Mouse (Mus musculus): Measurements from ENCODE around the gene Trpv3. TPM values are rescaled to one million over a fixed set of nuclear protein-coding genes. Genes with fewer than 3 reads are reported as not detected.

Trpv3 gene
- 0.12 and 0.38 TPM in 2 replicates for polyA plus RNA-seq (2012; rRNA removed; ENCODE audit: low replicate concordance)

GRCm38 (mm10) chr11:73267267-73267666, at the start of gene Trpv3:
Gene Trpv3 (plus strand): TSS chr11:73267388.

GRCm38 (mm10) chr11:73233992-73234391, 33.2 kb upstream of the Trpv3 start, which contains the start of gene Trpv1:
Gene Trpv1 (plus strand): TSS chr11:73234292.

DNA sequence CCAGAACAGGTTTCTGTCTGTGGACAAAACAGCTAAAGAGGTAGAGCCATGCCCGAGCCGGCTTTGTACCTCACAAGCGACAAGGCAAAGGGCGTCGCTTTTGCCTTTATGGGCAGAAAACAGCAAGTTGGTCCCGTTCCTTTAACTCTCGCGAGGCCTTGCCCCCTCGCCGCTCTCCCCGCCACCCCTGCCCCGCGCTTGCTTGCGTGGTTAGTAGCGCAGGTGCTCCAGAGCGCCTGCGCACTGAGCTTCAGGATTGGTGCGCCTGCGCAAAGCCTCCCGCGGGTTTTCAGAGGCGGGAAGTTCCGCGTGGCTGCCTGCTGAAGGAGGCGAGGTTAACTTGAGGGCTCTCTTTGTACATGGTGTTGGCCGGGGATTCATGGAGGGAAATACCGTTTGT, 62.3 kb downstream of the Trpv3 start, which contains the start of the genes Aspa, Gm49340 and Spata22:
TSS of gene Aspa (minus strand) at position 155 of the 400 bp plus-strand sequence.
TSS of gene Gm49340 (plus strand) at position 300 of the 400 bp plus-strand sequence.
TSS of gene Spata22 (plus strand) at position 300 of the 400 bp plus-strand sequence.

Other genes starting within 250 kb of the Trpv3 start
- 2.1 and 2.2 TPM in 2 replicates for gene Camkk1, start 248.4 kb upstream of the Trpv3 start, polyA plus RNA-seq (2012; rRNA removed; ENCODE audit: low replicate concordance)
- 0.88 and 0.90 TPM in 2 replicates for gene Ncbp3, start 219.6 kb upstream of the Trpv3 start, polyA plus RNA-seq (2012; rRNA removed; ENCODE audit: low replicate concordance)
- gene Itgae, start 176.8 kb upstream of the Trpv3 start, polyA plus RNA-seq (2012; rRNA removed; ENCODE audit: low replicate concordance): 3.5 and 7.0 TPM in 2 replicates
- 1.8 and 3.7 TPM in 2 replicates for gene Haspin, start 129.1 kb upstream of the Trpv3 start, polyA plus RNA-seq (2012; rRNA removed; ENCODE audit: low replicate concordance)
- gene P2rx5, start 107.0 kb upstream of the Trpv3 start, polyA plus RNA-seq (2012; rRNA removed; ENCODE audit: low replicate concordance): 0.33 TPM in 1 of 2 replicates, not detected in the other
- 45.1 and 69.0 TPM in 2 replicates for gene Emc6, start 90.4 kb upstream of the Trpv3 start, polyA plus RNA-seq (2012; rRNA removed; ENCODE audit: low replicate concordance)
- gene Tax1bp3, start 90.3 kb upstream of the Trpv3 start, polyA plus RNA-seq (2012; rRNA removed; ENCODE audit: low replicate concordance): 98.3 and 181 TPM in 2 replicates
- 13.2 and 13.6 TPM in 2 replicates for gene Ctns, start 68.3 kb upstream of the Trpv3 start, polyA plus RNA-seq (2012; rRNA removed; ENCODE audit: low replicate concordance)
- 15.3 and 15.7 TPM in 2 replicates for gene Shpk, start 67.9 kb upstream of the Trpv3 start, polyA plus RNA-seq (2012; rRNA removed; ENCODE audit: low replicate concordance)
- 0.11 TPM in 1 of 2 replicates, not detected in the other for gene Trpv1, start 33.1 kb upstream of the Trpv3 start, polyA plus RNA-seq (2012; rRNA removed; ENCODE audit: low replicate concordance)
- 0.82 and 5.1 TPM in 2 replicates for gene Aspa, start 62.2 kb downstream of the Trpv3 start, polyA plus RNA-seq (2012; rRNA removed; ENCODE audit: low replicate concordance)
- gene Gm49340, start 62.4 kb downstream of the Trpv3 start, polyA plus RNA-seq (2012; rRNA removed; ENCODE audit: low replicate concordance): not detected in 2 replicates
- gene Spata22, start 62.4 kb downstream of the Trpv3 start, polyA plus RNA-seq (2012; rRNA removed; ENCODE audit: low replicate concordance): not detected in 2 replicates
- gene Olfr20, start 83.4 kb downstream of the Trpv3 start, polyA plus RNA-seq (2012; rRNA removed; ENCODE audit: low replicate concordance): 0.12 TPM in 1 of 2 replicates, not detected in the other
- gene Olfr376, start 103.9 kb downstream of the Trpv3 start, polyA plus RNA-seq (2012; rRNA removed; ENCODE audit: low replicate concordance): not detected in 2 replicates
- not detected in 2 replicates for gene Olfr1, start 132.2 kb downstream of the Trpv3 start, polyA plus RNA-seq (2012; rRNA removed; ENCODE audit: low replicate concordance)
- not detected in 2 replicates for gene Olfr378, start 161.1 kb downstream of the Trpv3 start, polyA plus RNA-seq (2012; rRNA removed; ENCODE audit: low replicate concordance)
- not detected in 2 replicates for gene Olfr380, start 190.1 kb downstream of the Trpv3 start, polyA plus RNA-seq (2012; rRNA removed; ENCODE audit: low replicate concordance)
- gene Olfr381, start 224.2 kb downstream of the Trpv3 start, polyA plus RNA-seq (2012; rRNA removed; ENCODE audit: low replicate concordance): not detected in 2 replicates
- not detected in 2 replicates for gene Olfr382, start 249.8 kb downstream of the Trpv3 start, polyA plus RNA-seq (2012; rRNA removed; ENCODE audit: low replicate concordance)